Comparison of ENCODE assay signal across 8 mouse cellular contexts in genomic region chr2:132575759-132576439, GRCm38 (mm10). TPM values are rescaled to one million over a fixed set of nuclear protein-coding genes. Genes with fewer than 3 reads are reported as not detected.
DNase-seq lines count a peak whose midpoint lies in the region; ATAC-seq lines count a peak whose summit lies in the region.

No protein-coding gene starts in this region.

- H3K4me3 ChIP-seq in forebrain, embryonic 12.5 days (replicated peaks), result no peak overlapping the region
- peak overlapping the region; percentile 80; the same call in 1 of the 2 replicates for H3K4me3 ChIP-seq in limb, embryonic 15.5 days
- H3K4me3 ChIP-seq in midbrain, embryonic 15.5 days, result peak overlapping the region; percentile 94

- H3K27me3 ChIP-seq in forebrain, embryonic 12.5 days, result no peaks in the 10 kb centered on the region
- H3K27me3 ChIP-seq in limb, embryonic 15.5 days, result no peaks in the 10 kb centered on the region
- no peaks in the 10 kb centered on the region for H3K27me3 ChIP-seq in midbrain, embryonic 15.5 days (replicated peaks)

- H3K9me3 ChIP-seq in forebrain, embryonic 12.5 days, result no peaks in the 10 kb centered on the region
- H3K9me3 ChIP-seq in limb, embryonic 15.5 days, result no peaks in the 10 kb centered on the region
- H3K9me3 ChIP-seq in midbrain, embryonic 15.5 days, result no peaks in the 10 kb centered on the region

- no peak for ATAC-seq in forebrain, embryonic 12.5 days (ENCODE audit: low FRiP score)
- no peak for ATAC-seq in limb, embryonic 15.5 days (ENCODE audit: insufficient number of reproducible peaks, low FRiP score, low TSS enrichment, low read depth)
- no peak for ATAC-seq in midbrain, embryonic 15.5 days (replicated peaks)

- H3K36me3 ChIP-seq in forebrain, embryonic 12.5 days (replicated peaks), result peaks cover 8% of the 10 kb centered on the region; the same call in 1 of the 2 replicates
- H3K36me3 ChIP-seq in limb, embryonic 15.5 days, result 0 out of 2 replicates have a peak, but pooled peaks cover 7% of the 10 kb centered on the region
- 0 out of 2 replicates have a peak, but pooled peaks cover 3% of the 10 kb centered on the region for H3K36me3 ChIP-seq in midbrain, embryonic 15.5 days (replicated peaks)

- peaks cover 19% of the 10 kb centered on the region for H3K4me1 ChIP-seq in forebrain, embryonic 12.5 days
- H3K4me1 ChIP-seq in limb, embryonic 15.5 days, result peaks cover 18% of the 10 kb centered on the region
- H3K4me1 ChIP-seq in midbrain, embryonic 15.5 days, result peaks cover 23% of the 10 kb centered on the region

- H3K9ac ChIP-seq in forebrain, embryonic 12.5 days, result no peak overlapping the region; the same call in 1 of the 2 replicates
- H3K9ac ChIP-seq in limb, embryonic 15.5 days, result no peak overlapping the region
- H3K9ac ChIP-seq in midbrain, embryonic 15.5 days, result no peak overlapping the region

- intact Hi-C loops in heart, postnatal 36 days (cut with DNase I), result loop anchor here (2.0 to 10.0 kb wide), 3 partner anchors 63 to 291 kb away; partner anchors contain the start of gene Shld1

- 87% methylated on average over 11 of the region's 11 CpGs for WGBS in forebrain, embryonic 12.5 days
- 63% methylated on average over 11 of the region's 11 CpGs for WGBS in limb, embryonic 15.5 days
- 86% methylated on average over 11 of the region's 11 CpGs for WGBS in midbrain, embryonic 15.5 days

- H3K27ac ChIP-seq in forebrain, embryonic 12.5 days, result no peak overlapping the region
- H3K27ac ChIP-seq in limb, embryonic 15.5 days, result no peak overlapping the region
- H3K27ac ChIP-seq in midbrain, embryonic 15.5 days, result no peak overlapping the region

- DNase-seq in 3T3-L1 (ENCODE audit: low read depth, low spot score) (peak; percentile 57), adipocyte (ENCODE audit: low spot score) (peak; percentile 91)
- peak; percentile 70 to 72 for DNase-seq in heart, postnatal 36 days
- DNase-seq in embryo, embryonic 10.5 days (ENCODE audit: low spot score), result no peak
- DNase-seq in urinary bladder, adult 2 months (ENCODE audit: low spot score), result no peak

- H3K4me2 ChIP-seq in forebrain, embryonic 12.5 days, result peak overlapping the region; percentile 21
- peak overlapping the region; percentile 20; the same call in 1 of the 2 replicates for H3K4me2 ChIP-seq in limb, embryonic 15.5 days
- peak overlapping the region; percentile 58 for H3K4me2 ChIP-seq in midbrain, embryonic 15.5 days

RNA-seq across cellular contexts. Expression of gene Gpcpd1, which starts 11.6 kb away (rescaled TPM):
- 58.4 and 59.3 TPM in 2 replicates for polyA plus RNA-seq in forebrain, embryonic 12.5 days (2016; fragmentation: Nextera tagmentation; extraction: Ambion mirVana)
- 100 to 1,000 TPM; 251 to 323 TPM for total RNA-seq in heart, postnatal 36 days (2021)
- polyA plus RNA-seq in limb, embryonic 15.5 days (2015; fragmentation: Nextera tagmentation; extraction: Ambion mirVana), result 44.3 and 48.7 TPM in 2 replicates
- polyA plus RNA-seq in midbrain, embryonic 15.5 days (2015; fragmentation: Nextera tagmentation; extraction: Ambion mirVana), result 77.8 and 88.7 TPM in 2 replicates
- 24.2 and 25.6 TPM in 2 replicates for polyA plus RNA-seq in urinary bladder, adult 2 months (2012; rRNA removed)

Comparison
In these comparisons a context has a peak if more than half of its experiments do, and no peak if none do; other contexts are left out.
1. DNase-seq: peak in 3T3-L1 (single experiment), adipocyte (single experiment) and heart, postnatal 36 days (2 of 2); none in embryo, embryonic 10.5 days (single experiment) and urinary bladder, adult 2 months (single experiment).
2. Peak in every context shown above with its lines, with median percentiles within 50 percentile points of each other: H3K4me2 ChIP-seq.